Mouse (Mus musculus) lung, postnatal 36 days (tissue): ENCODE measurements around the gene Fkbp6.
A peak's percentile ranks its signal among the peaks of the same experiment; 100 is the strongest.

Experiments used
- DNase-seq: peaks from one replicate; pipeline ENCODE4 v3.0.0; 2022; ENCODE audit warnings: mixed read lengths

Gene Fkbp6

GRCm38 (mm10) chr5:135351606-135352005, 1.8 kb upstream of the Fkbp6 start:
- no peak for DNase-seq

- DNase-seq = no peak
Observed at GRCm38 (mm10) chr5:135347511-135348011, 2.3 kb downstream of the Fkbp6 start.

- no peak for DNase-seq
Observed at GRCm38 (mm10) chr5:135346430-135346829, 3.4 kb downstream of the Fkbp6 start.

GRCm38 (mm10) chr5:135345989-135346388, 3.9 kb downstream of the Fkbp6 start:
- no peak for DNase-seq

- no peak for DNase-seq
Observed at GRCm38 (mm10) chr5:135337575-135337974, 12.3 kb downstream of the Fkbp6 start.

GRCm38 (mm10) chr5:135331161-135331560, 18.7 kb downstream of the Fkbp6 start:
- DNase-seq = peak; percentile 3

GRCm38 (mm10) chr5:135330201-135330600, 19.6 kb downstream of the Fkbp6 start:
- DNase-seq = no peak

- DNase-seq = no peak
Observed at GRCm38 (mm10) chr5:135329471-135329870, 20.4 kb downstream of the Fkbp6 start.

GRCm38 (mm10) chr5:135326121-135326659, 23.7 kb downstream of the Fkbp6 start:
- DNase-seq = no peak

GRCm38 (mm10) chr5:135322197-135322596, 27.6 kb downstream of the Fkbp6 start:
- no peak for DNase-seq

- DNase-seq = no peak
Observed at GRCm38 (mm10) chr5:135319856-135320255, 30.0 kb downstream of the Fkbp6 start.

- no peak for DNase-seq
Observed at GRCm38 (mm10) chr5:135316177-135316576, 33.7 kb downstream of the Fkbp6 start.

GRCm38 (mm10) chr5:135306321-135306965, 43.4 kb downstream of the Fkbp6 start:
- DNase-seq = no peak

- no peak for DNase-seq
Observed at GRCm38 (mm10) chr5:135302454-135302853, 47.4 kb downstream of the Fkbp6 start.

GRCm38 (mm10) chr5:135301916-135302315, 47.9 kb downstream of the Fkbp6 start:
- no peak for DNase-seq

GRCm38 (mm10) chr5:135292001-135292400, 57.8 kb downstream of the Fkbp6 start:
- no peak for DNase-seq

GRCm38 (mm10) chr5:135291193-135291592, 58.7 kb downstream of the Fkbp6 start:
- DNase-seq = no peak

GRCm38 (mm10) chr5:135290703-135291102, 59.1 kb downstream of the Fkbp6 start:
- DNase-seq = no peak

- DNase-seq = no peak
Observed at GRCm38 (mm10) chr5:135286926-135287325, 62.9 kb downstream of the Fkbp6 start.

- DNase-seq = peak; percentile 77
Observed at GRCm38 (mm10) chr5:135286185-135286584, 63.7 kb downstream of the Fkbp6 start.

- no peak for DNase-seq
Observed at GRCm38 (mm10) chr5:135285211-135285610, 64.6 kb downstream of the Fkbp6 start.

- DNase-seq = no peak
Observed at GRCm38 (mm10) chr5:135280226-135280625, 69.6 kb downstream of the Fkbp6 start.

- no peak for DNase-seq
Observed at GRCm38 (mm10) chr5:135276597-135276996, 73.2 kb downstream of the Fkbp6 start.

GRCm38 (mm10) chr5:135274663-135275396, 75.0 kb downstream of the Fkbp6 start:
- no peak for DNase-seq
